Mouse (Mus musculus): ENCODE measurements around the gene Akt3.

Gene Akt3

GRCm38 (mm10) chr1:176982671-176983070 lies 275.3 kb downstream of the Akt3 start:
- DNase-seq (ENCODE audit: low spot score in 2 of 2): no peak

DNA sequence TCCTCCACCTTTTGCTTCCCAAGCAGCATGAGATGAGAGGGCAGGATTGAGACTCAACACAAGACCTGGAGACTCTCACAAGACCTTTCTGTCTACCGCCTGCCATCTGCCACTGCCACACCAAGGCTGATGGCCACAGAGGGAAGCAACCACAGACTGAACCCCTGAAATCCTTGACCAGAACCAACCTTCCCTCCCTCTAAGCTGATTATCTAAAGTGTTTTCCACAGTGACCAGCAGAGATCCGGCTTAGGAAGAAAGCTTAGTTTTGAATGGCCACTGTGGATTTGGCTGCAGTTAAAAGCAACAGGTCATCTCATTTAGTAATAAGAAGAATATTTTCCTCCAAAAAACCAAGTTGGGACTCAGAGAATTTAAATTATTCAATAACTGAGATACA lies 276.5 kb downstream of the Akt3 start:
- DNase-seq (ENCODE audit: low spot score in 2 of 2): no peak

DNA sequence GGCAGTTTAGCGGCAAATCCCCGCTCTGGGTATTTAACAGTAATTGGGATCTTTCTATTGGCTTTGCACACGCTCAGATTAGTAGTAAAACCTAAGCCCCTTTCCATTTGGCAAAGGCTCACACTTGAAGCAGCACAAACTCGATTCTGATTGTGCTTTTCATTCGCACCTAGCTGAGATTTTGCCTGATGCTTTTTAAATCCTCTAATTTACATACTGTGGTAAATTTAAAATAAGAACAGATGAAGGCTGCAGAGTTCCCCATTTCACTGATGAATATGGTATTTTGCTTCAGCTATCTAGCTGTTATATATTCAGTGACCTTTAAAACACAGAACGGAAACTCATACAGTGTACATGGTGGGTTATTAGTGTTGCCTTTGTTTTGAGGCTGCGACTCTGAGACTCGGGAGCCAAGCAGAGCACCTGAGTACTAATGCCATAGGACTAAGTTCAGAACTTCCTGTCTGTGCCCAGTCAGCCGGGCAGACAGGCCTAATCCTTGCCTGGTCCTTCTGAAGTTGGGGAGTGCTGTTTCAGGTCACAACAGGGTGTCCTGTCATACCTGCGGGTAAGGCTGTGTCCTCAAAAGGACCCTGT lies 277.1 kb downstream of the Akt3 start:
- DNase-seq (ENCODE audit: low spot score in 2 of 2): peak; percentile 28 to 46

GRCm38 (mm10) chr1:176980140-176980539 lies 277.9 kb downstream of the Akt3 start:
- DNase-seq (ENCODE audit: low spot score in 2 of 2): no peak

DNA sequence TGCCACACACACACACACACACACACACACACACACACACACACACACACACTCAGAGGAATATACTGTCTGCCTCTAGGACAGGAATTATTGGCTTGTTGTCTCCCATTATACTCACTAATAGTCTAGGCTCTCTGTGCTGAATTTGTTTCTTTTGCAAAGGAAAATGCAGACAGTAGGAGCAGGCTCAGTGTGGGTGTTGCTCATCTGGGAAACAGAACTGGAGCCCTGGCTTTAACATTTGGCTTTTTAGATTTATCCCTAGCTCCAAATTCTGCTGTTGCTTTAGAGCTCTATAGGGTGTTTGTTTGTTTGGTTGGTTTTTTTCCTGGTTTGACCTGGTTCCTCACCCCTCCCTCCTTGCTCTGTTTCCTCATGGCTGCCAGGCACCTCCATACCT lies 278.8 kb downstream of the Akt3 start:
- no peak for DNase-seq (ENCODE audit: low spot score in 2 of 2)

- no peak for DNase-seq (ENCODE audit: low spot score in 2 of 2)
These were observed 284.5 kb downstream of the Akt3 start for GRCm38 (mm10) chr1:176973356-176974088.

- DNase-seq (ENCODE audit: low spot score in 2 of 2): no peak
These were observed 286.6 kb downstream of the Akt3 start for GRCm38 (mm10) chr1:176971479-176971797.

DNA sequence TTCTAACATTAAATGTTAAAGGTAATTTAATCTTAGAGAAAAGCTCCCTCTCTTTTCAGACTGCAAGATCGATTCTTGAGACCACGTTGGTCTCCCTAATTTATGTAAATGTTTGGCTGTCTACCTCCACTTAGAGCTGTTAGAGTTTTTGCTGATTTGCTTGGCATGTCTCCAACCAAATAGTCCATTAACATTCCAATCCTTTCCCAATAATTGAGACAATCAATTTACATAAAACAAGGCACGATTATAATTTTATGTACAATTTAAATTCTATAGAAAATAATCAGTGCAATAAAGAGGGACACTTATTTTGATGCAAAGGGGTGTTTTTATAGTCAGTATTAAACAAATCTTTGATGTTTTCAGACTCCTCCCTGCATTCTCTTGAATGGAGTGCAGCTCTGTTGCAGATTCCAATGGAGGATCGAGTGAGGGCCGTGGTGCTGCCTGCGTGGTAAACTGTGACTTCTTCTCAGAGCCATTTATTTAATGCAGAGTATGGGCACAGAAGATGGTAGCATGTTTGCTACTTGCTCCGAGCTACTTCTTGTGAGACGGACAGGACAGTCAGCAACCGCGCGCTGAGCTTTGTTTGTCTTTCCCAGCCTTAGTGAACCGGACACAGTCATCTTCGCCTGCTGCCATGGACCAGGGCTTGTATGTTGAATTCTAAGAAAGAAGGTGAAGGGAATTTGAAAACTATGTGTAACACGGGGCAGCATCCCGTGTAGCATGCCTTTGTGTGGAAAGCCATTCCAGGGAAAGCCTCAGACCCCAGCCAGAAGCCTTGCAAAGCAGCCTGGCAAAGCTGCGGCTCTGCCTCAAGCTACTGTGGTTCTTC lies 287.1 kb downstream of the Akt3 start:
- DNase-seq (ENCODE audit: low spot score in 2 of 2): no peak

All from spleen, postnatal 36 days (tissue).